Mouse (Mus musculus) Patski (cell line): Measurements from ENCODE around the gene Lrrc10. TPM values are rescaled to one million over a fixed set of nuclear protein-coding genes. Genes with fewer than 3 reads are reported as not detected.
"Not testable (repeated sequence)": the region's sequence is repeated elsewhere in the genome, so short reads cannot be mapped to it uniquely, and the experiment has no call there.

Experiments used
- ATAC-seq: fragments of 100-300 bp; one replicate; pipeline ENCODE4 v1.8.0; 2021
- CTCF ChIA-PET: fragments of 350-600 bp; sonication (Branson Sonifier 250); formaldehyde crosslinking; loops from one replicate; lab custom pipeline; 2022; ENCODE audit warnings: inconsistent platforms; lab: Charles Lee
- POLR2A ChIA-PET: fragments of 350-600 bp; sonication (Branson Sonifier 250); formaldehyde crosslinking; loops from one replicate; lab custom pipeline; 2022; ENCODE audit warnings: antibody characterized with exemption, inconsistent platforms; lab: Charles Lee
- DNase-seq: peaks from one replicate; pipeline ENCODE4 v3.0.0-alpha.2; 2011; ENCODE audit warnings: low read depth, low spot score
- H3K27me3 ChIP-seq: fragments of 371-371 bp; one replicate; pipeline ENCODE4 v1.5.1; 2021
- CTCF ChIP-seq: fragments of 100-300 bp; IDR thresholded peaks from one replicate; pipeline ENCODE4 v1.5.1; 2021
- in situ Hi-C: fragments of 300-500 bp; cut with MboI; formaldehyde crosslinking; loops from 3 replicates; pipeline ENCODE4 v1.11.1; 2018; ENCODE audit warnings: low pct_unique_long_range_greater_than_20kb, mixed read lengths
- polyA plus RNA-seq: library from polyadenylated mRNA; unstranded; gene quantifications from one replicate; pipeline ENCODE4 v1.2.3, GENCODE M21; 2021

Gene Lrrc10
- polyA plus RNA-seq, 1 experiment from 2014 or later: not detected

GRCm38 (mm10) chr10:117013689-117014390, 31.3 kb upstream of the Lrrc10 start:
- CTCF ChIA-PET: interaction anchor here (0.8 to 1.3 kb wide), 3 partner anchors 10 to 63 kb away, joined by 3 to 4 read pairs (median 4); partner anchors contain the start of gene Rab3ip
- DNase-seq: no peak
- no peak for ATAC-seq

GRCm38 (mm10) chr10:117014565-117014964, 30.6 kb upstream of the Lrrc10 start:
- ATAC-seq (no peak), DNase-seq (no peak)
- no peak for TF ChIP-seq CTCF
- H3K27me3 ChIP-seq: no peaks in the 10 kb centered on the region
- ChIA-PET CTCF (interaction anchor here (1.0 to 1.3 kb wide), 2 partner anchors 9 to 12 kb away, joined by 4 read pairs; no protein-coding TSS in a partner anchor), POLR2A (no interaction called here)
- in situ Hi-C loops: no loop called here

More at GRCm38 (mm10) chr10:117013689-117014390, 31.3 kb upstream of the Lrrc10 start:
- no peak for TF ChIP-seq CTCF
- POLR2A ChIA-PET: no interaction called here
- in situ Hi-C loops: no loop called here
- H3K27me3 ChIP-seq: no peaks in the 10 kb centered on the region

DNA sequence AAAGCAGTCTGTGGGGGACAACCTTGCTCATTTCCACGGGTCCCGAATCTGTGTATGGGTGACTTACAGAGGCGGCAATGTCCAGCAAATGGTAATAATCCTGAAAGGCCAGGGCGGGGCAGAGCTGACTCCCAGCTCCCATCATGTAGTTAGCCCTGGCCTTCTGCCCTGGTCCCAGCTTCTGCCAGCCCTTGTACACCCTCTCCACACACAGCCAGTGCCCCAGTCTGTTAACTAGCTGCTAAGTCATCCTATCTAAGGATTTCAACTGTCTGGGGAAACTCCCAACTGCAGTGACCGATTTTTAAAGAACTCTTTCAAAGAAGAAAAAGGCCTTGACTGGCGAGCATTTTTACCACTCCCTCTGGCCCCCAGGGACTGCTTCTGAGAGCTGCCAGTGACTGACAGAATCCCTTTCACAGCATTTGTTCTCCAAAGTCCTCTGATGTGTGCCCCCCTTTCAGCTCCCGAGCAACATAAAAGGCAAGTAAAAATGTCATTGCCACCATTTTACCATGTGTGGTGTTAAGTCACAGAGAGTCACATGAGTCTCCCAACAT, 26.8 kb upstream of the Lrrc10 start:
- no peaks in the 10 kb centered on the region for H3K27me3 ChIP-seq
- ChIA-PET POLR2A (no interaction called here), CTCF (interaction anchor here (1.0 kb wide), 1 partner anchor 9 kb away, joined by 5 read pairs; no protein-coding TSS in a partner anchor)
- DNase-seq (no peak), ATAC-seq (no peak)
- TF ChIP-seq CTCF: no peak
- in situ Hi-C loops: no loop called here

- DNase-seq (peak; percentile 53), ATAC-seq (peak; percentile 82)
- no peak for TF ChIP-seq CTCF
- POLR2A ChIA-PET: interaction anchor here (0.5 to 1.1 kb wide), 2 partner anchors 8 to 60 kb away, joined by 3 to 6 read pairs; no protein-coding TSS in a partner anchor
- no peaks in the 10 kb centered on the region for H3K27me3 ChIP-seq
- CTCF ChIA-PET: no interaction called here
- in situ Hi-C loops: no loop called here
Observed at GRCm38 (mm10) chr10:117021020-117021754, 24.0 kb upstream of the Lrrc10 start.

DNA sequence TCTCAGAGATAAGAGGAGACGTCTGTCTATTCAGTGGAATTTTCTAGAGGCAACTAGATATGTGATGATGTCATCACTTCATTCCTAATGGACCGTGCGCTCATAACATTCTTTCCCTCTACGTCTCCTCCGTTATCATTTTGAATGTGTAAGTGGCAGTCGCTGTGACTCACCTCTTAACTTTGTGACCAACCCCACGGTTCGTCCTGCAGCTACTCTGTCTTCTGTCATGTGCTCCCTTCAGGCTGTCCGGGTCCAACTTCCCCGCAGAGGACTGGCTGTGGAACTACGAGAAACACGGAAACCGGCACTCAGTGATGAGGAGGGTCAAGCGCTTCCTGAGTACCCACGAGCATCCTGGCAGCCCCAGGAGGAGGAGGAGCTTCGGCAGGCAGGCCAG, 21.4 kb upstream of the Lrrc10 start:
- H3K27me3 ChIP-seq: no peaks in the 10 kb centered on the region
- TF ChIP-seq CTCF: no peak
- ChIA-PET POLR2A (no interaction called here), CTCF (interaction anchor here (1.0 kb wide), 1 partner anchor 10 kb away, joined by 4 read pairs; no protein-coding TSS in a partner anchor)
- no peak for DNase-seq
- in situ Hi-C loops: no loop called here
- ATAC-seq: peak; percentile 36

GRCm38 (mm10) chr10:117025776-117026175, 19.4 kb upstream of the Lrrc10 start:
- POLR2A ChIA-PET, DNase-seq, H3K27me3 ChIP-seq, ATAC-seq: not testable (repeated sequence)
- in situ Hi-C loops: loop anchor here (5.0 to 25.0 kb wide), 3 partner anchors 43 to 688 kb away; no protein-coding TSS in a partner anchor
- CTCF ChIA-PET: interaction anchor here (1.0 kb wide), 1 partner anchor 82 kb away, joined by 3 read pairs; no protein-coding TSS in a partner anchor

GRCm38 (mm10) chr10:117026176-117026575, 19.0 kb upstream of the Lrrc10 start:
- no peaks in the 10 kb centered on the region for H3K27me3 ChIP-seq
- ATAC-seq (no peak), DNase-seq (no peak)
- TF ChIP-seq CTCF: no peak
- CTCF ChIA-PET: interaction anchor here (0.8 to 2.0 kb wide), 3 partner anchors 8 to 106 kb away, joined by 4 to 5 read pairs (median 4); no protein-coding TSS in a partner anchor
- in situ Hi-C loops: loop anchor here (5.0 to 25.0 kb wide), 3 partner anchors 44 to 689 kb away; no protein-coding TSS in a partner anchor
- POLR2A ChIA-PET: no interaction called here

DNA sequence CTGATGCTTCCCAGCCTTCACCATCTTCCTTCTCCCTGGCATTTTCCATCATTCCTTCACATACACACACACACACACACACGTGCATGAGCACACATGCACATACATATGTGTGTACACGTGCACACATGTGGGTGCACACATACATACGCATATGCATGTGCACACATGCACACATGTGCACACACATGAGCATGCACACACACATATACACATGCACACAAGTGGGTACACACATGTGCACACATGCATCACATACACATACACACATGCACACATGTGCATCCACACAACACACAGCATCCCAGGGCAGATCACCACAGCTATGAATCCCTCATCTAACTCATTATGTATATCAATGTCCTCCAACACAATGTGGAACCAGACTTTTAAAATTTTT, 14.0 kb upstream of the Lrrc10 start:
- CTCF ChIA-PET: no interaction called here
- POLR2A ChIA-PET: no interaction called here
- no peak for TF ChIP-seq CTCF
- DNase-seq (no peak), ATAC-seq (no peak)
- in situ Hi-C loops: loop anchor here (25.0 kb wide), 1 partner anchor 694 kb away; no protein-coding TSS in a partner anchor
- no peaks in the 10 kb centered on the region for H3K27me3 ChIP-seq

GRCm38 (mm10) chr10:117033785-117034184, 11.4 kb upstream of the Lrrc10 start:
- in situ Hi-C loops: loop anchor here (25.0 kb wide), 1 partner anchor 696 kb away; no protein-coding TSS in a partner anchor
- POLR2A ChIA-PET: no interaction called here
- H3K27me3 ChIP-seq: no peaks in the 10 kb centered on the region
- peak; percentile 91 for TF ChIP-seq CTCF
- DNase-seq (no peak), ATAC-seq (peak; percentile 60)
- CTCF ChIA-PET: interaction anchor here (0.8 to 1.3 kb wide), 8 partner anchors 9 to 149 kb away, joined by 3 to 6 read pairs (median 4); partner anchors contain the start of gene Best3

GRCm38 (mm10) chr10:117040355-117040754, 4.8 kb upstream of the Lrrc10 start:
- H3K27me3 ChIP-seq: no peaks in the 10 kb centered on the region
- in situ Hi-C loops: loop anchor here (25.0 kb wide), 1 partner anchor 703 kb away; no protein-coding TSS in a partner anchor
- POLR2A ChIA-PET: no interaction called here
- ATAC-seq (peak; percentile 76), DNase-seq (no peak)
- CTCF ChIA-PET: interaction anchor here (0.7 to 1.7 kb wide), 8 partner anchors 9 to 512 kb away, joined by 3 to 7 read pairs (median 3); no protein-coding TSS in a partner anchor
- TF ChIP-seq CTCF: peak; percentile 63
